Mouse (Mus musculus) midbrain, embryonic 12.5 days (tissue): ENCODE results near the gene Cd276. TPM values are rescaled to one million over a fixed set of nuclear protein-coding genes. Genes with fewer than 3 reads are reported as not detected.

Experiments
- ATAC-seq: fragments of 200-750 bp; cut with Nextera tagmentation; 2 replicates; pipeline ENCODE4 v1.8.0; 2017; ENCODE audit warnings: low read depth, moderate TSS enrichment, moderate library complexity; ENCODE audit not compliant: low FRiP score
- H3K27ac ChIP-seq: fragments of 300-500 bp; sonication (generic); replicated peaks from 2 replicates; pipeline ENCODE4 v1.5.1; 2016; ENCODE audit warnings: mild to moderate bottlenecking
- H3K27me3 ChIP-seq: fragments of 300-500 bp; sonication (generic); 2 replicates; pipeline ENCODE4 v1.6.1; 2016; ENCODE audit warnings: mild to moderate bottlenecking
- H3K36me3 ChIP-seq: fragments of 300-500 bp; sonication (generic); 2 replicates; pipeline ENCODE4 v1.6.1; 2016
- H3K4me1 ChIP-seq: fragments of 300-500 bp; sonication (generic); 2 replicates; pipeline ENCODE4 v1.6.1; 2016
- H3K4me2 ChIP-seq: fragments of 300-500 bp; sonication (generic); replicated peaks from 2 replicates; pipeline ENCODE4 v1.6.1; 2016; ENCODE audit warnings: mild to moderate bottlenecking, moderate library complexity
- H3K4me3 ChIP-seq: fragments of 300-500 bp; sonication (generic); 2 replicates; pipeline ENCODE4 v1.5.1; 2016; ENCODE audit warnings: mild to moderate bottlenecking
- H3K9ac ChIP-seq: fragments of 300-500 bp; sonication (generic); replicated peaks from 2 replicates; pipeline ENCODE4 v1.6.1; 2016; ENCODE audit warnings: mild to moderate bottlenecking, moderate library complexity
- H3K9me3 ChIP-seq: fragments of 300-500 bp; sonication (generic); 2 replicates; pipeline ENCODE4 v1.6.1; 2016; ENCODE audit warnings: mild to moderate bottlenecking
- WGBS: fragments of 180-500 bp; shearing (Covaris S2); methylation state at CpG from one replicate; pipeline ENCODE4 v1.1.7; 2016; 5-methylcytosine and 5-hydroxymethylcytosine counted together
- polyA plus RNA-seq: library from polyadenylated mRNA; unstranded; fragments of >200 nt; fragmentation: Nextera tagmentation; extraction: Ambion mirVana; gene quantifications from 2 replicates; pipeline ENCODE4 v1.2.1, GENCODE M21; 2016

Cd276 gene
- polyA plus RNA-seq, 1 experiment from 2014 or later = 36.1 TPM

DNA sequence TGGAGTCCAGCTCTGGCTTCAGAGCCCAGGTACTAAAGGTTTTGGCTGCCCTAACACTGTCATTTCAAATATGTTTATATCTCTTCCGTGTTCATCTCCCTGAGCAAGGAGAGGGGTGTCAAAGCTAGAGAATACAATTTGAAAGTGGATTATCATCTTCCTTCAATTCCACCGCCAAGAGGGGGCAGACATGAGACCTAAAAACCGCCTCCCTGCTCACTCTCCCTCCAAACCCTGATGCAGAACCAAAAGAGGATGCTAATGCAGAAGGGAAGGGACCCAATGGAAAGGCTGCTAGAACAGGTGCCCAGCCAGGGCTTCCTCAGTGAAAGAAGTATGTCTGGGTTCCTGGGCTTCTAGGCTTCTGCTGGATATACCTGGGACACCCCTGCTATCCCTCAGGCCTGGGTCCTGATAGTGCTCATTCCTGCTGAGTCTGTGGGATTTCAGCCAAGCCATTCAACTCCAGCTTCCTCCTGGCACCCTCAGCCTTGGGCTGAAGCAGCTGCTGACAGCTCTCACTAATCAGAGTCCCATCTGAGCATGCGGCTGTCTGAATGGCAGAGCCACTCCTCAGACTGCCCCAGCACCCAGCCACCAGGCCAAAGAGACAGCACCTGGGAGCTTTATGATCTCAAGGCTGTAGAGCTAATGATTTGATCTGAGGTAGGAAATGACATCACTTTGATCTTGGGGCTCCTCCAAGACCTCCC is 58.6 kb downstream of the Cd276 start:
- no peak for ATAC-seq
- 34% methylated on average over 4 of the region's 4 CpGs for WGBS

DNA sequence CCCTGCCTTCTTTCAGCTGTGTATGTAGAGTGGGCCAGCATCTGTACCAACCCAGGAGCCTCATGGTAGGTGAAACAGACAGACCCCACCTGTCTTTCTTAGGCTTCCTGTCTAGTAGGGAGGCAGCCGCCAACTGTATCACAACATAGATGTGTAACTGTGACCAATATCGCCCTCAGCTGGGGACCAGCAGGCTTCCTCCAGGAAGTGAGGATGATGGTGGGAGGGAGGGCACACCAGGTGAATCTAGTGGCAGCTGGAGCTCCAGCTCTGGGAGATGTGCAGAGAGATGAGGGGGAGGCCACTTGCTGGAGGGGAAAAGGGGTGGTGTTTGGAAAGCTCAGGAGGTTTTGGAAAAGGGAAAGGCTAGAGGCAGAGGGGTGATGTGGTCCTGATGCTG is 60.2 kb downstream of the Cd276 start:
- Histone ChIP-seq H3K4me3 (no peak overlapping the region), H3K9me3 (no peaks in the 10 kb centered on the region), H3K27ac (no peak overlapping the region), H3K4me2 (no peak overlapping the region), H3K27me3 (peaks cover 18% of the 10 kb centered on the region), H3K36me3 (no peaks in the 10 kb centered on the region), H3K4me1 (peaks cover 2% of the 10 kb centered on the region), H3K9ac (no peak overlapping the region)
- WGBS = 65% methylated on average over 2 of the region's 2 CpGs
- no peak for ATAC-seq

More for the DNA sequence above, 58.6 kb downstream of the Cd276 start:
- Histone ChIP-seq H3K4me1 (no peaks in the 10 kb centered on the region), H3K27me3 (peaks cover 2% of the 10 kb centered on the region; the same call in 1 of the 2 replicates), H3K27ac (no peak overlapping the region), H3K9me3 (no peaks in the 10 kb centered on the region), H3K9ac (no peak overlapping the region), H3K4me2 (no peak overlapping the region), H3K4me3 (no peak overlapping the region), H3K36me3 (no peaks in the 10 kb centered on the region)

DNA sequence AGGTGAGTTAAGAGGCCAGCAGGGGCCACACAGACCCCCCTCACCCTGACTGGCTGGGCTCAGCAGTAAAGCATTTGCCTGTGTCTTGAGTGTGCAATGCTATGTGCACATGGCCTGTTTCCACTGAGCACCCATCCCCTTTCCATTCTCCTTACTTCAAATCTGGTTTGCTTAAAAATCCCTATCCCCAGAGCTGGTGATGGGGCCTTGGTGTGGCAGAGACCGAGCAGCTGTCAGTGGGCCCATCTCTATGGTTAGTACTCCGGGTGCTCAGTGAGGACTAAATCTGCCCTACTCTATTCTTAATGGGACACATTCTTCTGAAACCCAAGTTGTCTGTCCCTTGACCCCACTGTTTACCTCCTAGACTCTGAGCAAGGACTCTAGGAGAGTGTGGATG is 64.8 kb downstream of the Cd276 start:
- no peak overlapping the region for H3K9ac ChIP-seq
- peaks cover 54% of the 10 kb centered on the region for H3K27me3 ChIP-seq

GRCm38 (mm10) chr9:58489865-58490165 is 65.4 kb downstream of the Cd276 start:
- ATAC-seq = no peak
- Histone ChIP-seq H3K9ac (peak overlapping the region; percentile 82), H3K9me3 (no peaks in the 10 kb centered on the region), H3K27ac (no peak overlapping the region), H3K4me3 (peak overlapping the region; percentile 71), H3K4me1 (peaks cover 17% of the 10 kb centered on the region), H3K27me3 (peaks cover 54% of the 10 kb centered on the region), H3K4me2 (peak overlapping the region; percentile 98), H3K36me3 (no peaks in the 10 kb centered on the region)
- 7% methylated on average over 7 of the region's 7 CpGs for WGBS

More for the DNA sequence above, 64.8 kb downstream of the Cd276 start:
- Histone ChIP-seq H3K4me3 (no peak overlapping the region), H3K9me3 (no peaks in the 10 kb centered on the region), H3K36me3 (no peaks in the 10 kb centered on the region), H3K27ac (no peak overlapping the region), H3K4me2 (peak overlapping the region; percentile 98), H3K4me1 (peaks cover 17% of the 10 kb centered on the region)
- no peak for ATAC-seq
- 63% methylated on average over 2 of the region's 2 CpGs for WGBS

- Histone ChIP-seq H3K9ac (peak overlapping the region; percentile 82), H3K4me2 (peak overlapping the region; percentile 98), H3K27ac (no peak overlapping the region), H3K9me3 (no peaks in the 10 kb centered on the region), H3K27me3 (peaks cover 57% of the 10 kb centered on the region), H3K4me1 (peaks cover 17% of the 10 kb centered on the region), H3K4me3 (peak overlapping the region; percentile 71), H3K36me3 (no peaks in the 10 kb centered on the region)
- ATAC-seq = peak; percentile 36
- WGBS = 4% methylated on average over 13 of the region's 13 CpGs
Measured at GRCm38 (mm10) chr9:58489133-58489864, 65.9 kb downstream of the Cd276 start.

GRCm38 (mm10) chr9:58487851-58488801 is 67.1 kb downstream of the Cd276 start, which contains the start of gene Insyn1:
TSS of gene Insyn1 (plus strand) at chr9:58488603.
- 0% methylated on average over 80 of the region's 104 CpGs for WGBS
- Histone ChIP-seq H3K4me1 (peaks cover 17% of the 10 kb centered on the region), H3K27ac (peak within 1 kb of the TSS; percentile 82), H3K9me3 (no peaks in the 10 kb centered on the region), H3K27me3 (peaks cover 64% of the 10 kb centered on the region), H3K36me3 (no peaks in the 10 kb centered on the region), H3K9ac (peak within 1 kb of the TSS; percentile 82), H3K4me3 (peak within 1 kb of the TSS; percentile 71), H3K4me2 (peak within 1 kb of the TSS; percentile 98)
- peak; percentile 70 for ATAC-seq

DNA sequence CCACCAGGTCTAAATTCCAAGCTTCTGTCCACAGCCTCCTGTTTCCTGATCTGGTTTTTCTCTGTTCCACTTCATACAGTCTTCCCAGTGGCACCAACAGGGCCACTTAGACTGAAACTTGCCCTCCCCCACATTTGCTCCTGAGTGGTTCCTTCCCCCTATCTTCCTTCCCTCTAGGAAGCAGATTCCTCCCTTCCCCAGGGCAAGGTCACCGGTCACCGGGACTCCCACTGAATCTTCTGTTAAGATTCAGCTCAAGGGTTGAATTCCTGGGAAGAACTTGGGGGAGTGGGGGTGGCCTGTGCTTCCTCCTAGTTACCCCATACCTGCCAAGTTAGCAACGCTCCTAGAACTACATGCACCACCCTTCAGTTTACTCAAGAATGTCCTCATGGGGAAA is 68.2 kb downstream of the Cd276 start:
- no peak overlapping the region for H3K9ac ChIP-seq
- peaks cover 64% of the 10 kb centered on the region for H3K27me3 ChIP-seq
- ATAC-seq = no peak
- no peak overlapping the region for H3K4me3 ChIP-seq
- 23% methylated on average over 3 of the region's 3 CpGs for WGBS
- H3K36me3 ChIP-seq = no peaks in the 10 kb centered on the region
- no peaks in the 10 kb centered on the region for H3K9me3 ChIP-seq
- peaks cover 17% of the 10 kb centered on the region for H3K4me1 ChIP-seq
- no peak overlapping the region for H3K4me2 ChIP-seq
- H3K27ac ChIP-seq = no peak overlapping the region

Other genes starting within 250 kb of the Cd276 start
- 13.4 and 20.1 TPM in 2 replicates for gene Loxl1, start 242.3 kb downstream of the Cd276 start, polyA plus RNA-seq
- gene Tbc1d21, start 185.0 kb downstream of the Cd276 start, polyA plus RNA-seq = not detected in 2 replicates
- gene Insyn1, start 66.8 kb downstream of the Cd276 start, polyA plus RNA-seq = 3.4 and 3.5 TPM in 2 replicates
- gene Nptn, start 26.8 kb upstream of the Cd276 start, polyA plus RNA-seq = 68.6 and 75.0 TPM in 2 replicates
- gene Rec114, start 188.5 kb upstream of the Cd276 start, polyA plus RNA-seq = 1.9 and 2.5 TPM in 2 replicates